Mouse (Mus musculus) neural tube, embryonic 12.5 days (tissue): Measurements from ENCODE around the gene Dyrk1a. TPM values are rescaled to one million over a fixed set of nuclear protein-coding genes. Genes with fewer than 3 reads are reported as not detected.
"Not testable (repeated sequence)": the region's sequence is repeated elsewhere in the genome, so short reads cannot be mapped to it uniquely, and the experiment has no call there.

ENCODE experiments used
- ATAC-seq: fragments of 200-750 bp; cut with Nextera tagmentation; 2 replicates; pipeline ENCODE4 v1.8.0; 2017; ENCODE audit warnings: low read depth, mild to moderate bottlenecking, moderate TSS enrichment, moderate library complexity; ENCODE audit not compliant: low FRiP score
- H3K27ac ChIP-seq: fragments of 300-500 bp; sonication (generic); 2 replicates; pipeline ENCODE4 v1.5.1; 2016
- H3K27me3 ChIP-seq: fragments of 300-500 bp; sonication (generic); replicated peaks from 2 replicates; pipeline ENCODE4 v1.6.1; 2016; ENCODE audit warnings: mild to moderate bottlenecking
- H3K36me3 ChIP-seq: fragments of 300-500 bp; sonication (generic); 2 replicates; pipeline ENCODE4 v1.6.1; 2016; ENCODE audit warnings: mild to moderate bottlenecking
- H3K4me1 ChIP-seq: fragments of 300-500 bp; sonication (generic); 2 replicates; pipeline ENCODE4 v1.6.1; 2016
- H3K4me2 ChIP-seq: fragments of 300-500 bp; sonication (generic); replicated peaks from 2 replicates; pipeline ENCODE4 v1.6.1; 2016; ENCODE audit warnings: mild to moderate bottlenecking
- H3K4me3 ChIP-seq: fragments of 300-500 bp; sonication (generic); 2 replicates; pipeline ENCODE4 v1.5.1; 2016
- H3K9ac ChIP-seq: fragments of 300-500 bp; sonication (generic); 2 replicates; pipeline ENCODE4 v1.6.1; 2016; ENCODE audit warnings: mild to moderate bottlenecking
- H3K9me3 ChIP-seq: fragments of 300-500 bp; sonication (generic); 2 replicates; pipeline ENCODE4 v1.6.1; 2016; ENCODE audit warnings: mild to moderate bottlenecking
- WGBS: fragments of 180-500 bp; shearing (Covaris S2); methylation state at CpG from one replicate; pipeline ENCODE4 v1.1.7; 2016; 5-methylcytosine and 5-hydroxymethylcytosine counted together
- polyA plus RNA-seq: library from polyadenylated mRNA; unstranded; fragments of >200 nt; fragmentation: Nextera tagmentation; extraction: Ambion mirVana; gene quantifications from 2 replicates; pipeline ENCODE4 v1.2.1, GENCODE M21; 2016

Dyrk1a gene
- polyA plus RNA-seq, 1 experiment from 2014 or later, result 10.0 TPM

- Histone ChIP-seq H3K27ac (no peak overlapping the region), H3K4me3 (no peak overlapping the region), H3K27me3 (no peaks in the 10 kb centered on the region), H3K9me3 (no peaks in the 10 kb centered on the region), H3K36me3 (peaks cover 4% of the 10 kb centered on the region; the same call in 1 of the 2 replicates), H3K4me2 (no peak overlapping the region), H3K9ac (no peak overlapping the region), H3K4me1 (peaks cover 7% of the 10 kb centered on the region; the same call in 1 of the 2 replicates)
- ATAC-seq, result no peak
- WGBS, result 90% methylated on average over 7 of the region's 7 CpGs
These were observed 89.6 kb downstream of the Dyrk1a start for GRCm38 (mm10) chr16:94659394-94659793.

GRCm38 (mm10) chr16:94660221-94660620 lies 90.4 kb downstream of the Dyrk1a start:
- Histone ChIP-seq H3K4me3 (no peak overlapping the region), H3K27me3 (no peaks in the 10 kb centered on the region), H3K9me3 (no peaks in the 10 kb centered on the region), H3K36me3 (peaks cover 8% of the 10 kb centered on the region; the same call in 1 of the 2 replicates), H3K4me2 (no peak overlapping the region), H3K4me1 (peaks cover 7% of the 10 kb centered on the region; the same call in 1 of the 2 replicates), H3K27ac (no peak overlapping the region), H3K9ac (no peak overlapping the region)
- no peak for ATAC-seq
- 93% methylated on average over 8 of the region's 8 CpGs for WGBS

- Histone ChIP-seq H3K9ac (no peak overlapping the region), H3K4me1 (no peaks in the 10 kb centered on the region), H3K27me3 (no peaks in the 10 kb centered on the region), H3K36me3 (peaks cover 50% of the 10 kb centered on the region), H3K9me3 (no peaks in the 10 kb centered on the region), H3K4me3 (no peak overlapping the region), H3K27ac (no peak overlapping the region), H3K4me2 (no peak overlapping the region)
- 97% methylated on average over 4 of the region's 4 CpGs for WGBS
- no peak for ATAC-seq
These were observed 97.7 kb downstream of the Dyrk1a start for GRCm38 (mm10) chr16:94667557-94667956.

GRCm38 (mm10) chr16:94671313-94671712 lies 101.5 kb downstream of the Dyrk1a start:
- no peak overlapping the region for H3K4me2 ChIP-seq
- peaks cover 58% of the 10 kb centered on the region for H3K36me3 ChIP-seq
- no peak for ATAC-seq
- no peak overlapping the region for H3K27ac ChIP-seq
- H3K9me3 ChIP-seq, result no peaks in the 10 kb centered on the region
- no peaks in the 10 kb centered on the region for H3K4me1 ChIP-seq
- no peak overlapping the region for H3K4me3 ChIP-seq
- H3K9ac ChIP-seq, result no peak overlapping the region
- 92% methylated on average over 9 of the region's 9 CpGs for WGBS
- H3K27me3 ChIP-seq, result no peaks in the 10 kb centered on the region

- Histone ChIP-seq H3K4me1 (no peaks in the 10 kb centered on the region), H3K4me3 (no peak overlapping the region), H3K27ac (no peak overlapping the region), H3K27me3 (no peaks in the 10 kb centered on the region), H3K4me2 (no peak overlapping the region), H3K9me3 (no peaks in the 10 kb centered on the region), H3K36me3 (peaks cover 15% of the 10 kb centered on the region), H3K9ac (no peak overlapping the region)
- WGBS, result 71% methylated on average over 4 of the region's 4 CpGs
- ATAC-seq, result no peak
These were observed 111.1 kb downstream of the Dyrk1a start for GRCm38 (mm10) chr16:94680924-94681323.

GRCm38 (mm10) chr16:94681760-94682159 lies 112.0 kb downstream of the Dyrk1a start:
- Histone ChIP-seq H3K4me3 (no peak overlapping the region), H3K27ac (no peak overlapping the region), H3K9me3 (no peaks in the 10 kb centered on the region), H3K36me3 (peaks cover 23% of the 10 kb centered on the region), H3K4me1 (no peaks in the 10 kb centered on the region), H3K27me3 (no peaks in the 10 kb centered on the region), H3K4me2 (no peak overlapping the region), H3K9ac (no peak overlapping the region)
- WGBS, result 94% methylated on average over 4 of the region's 4 CpGs
- no peak for ATAC-seq

GRCm38 (mm10) chr16:94683960-94684359 lies 114.2 kb downstream of the Dyrk1a start:
- WGBS, result 82% methylated on average over 4 of the region's 4 CpGs
- Histone ChIP-seq H3K36me3 (peaks cover 38% of the 10 kb centered on the region), H3K4me1 (no peaks in the 10 kb centered on the region), H3K9me3 (no peaks in the 10 kb centered on the region), H3K9ac (no peak overlapping the region), H3K27me3 (no peaks in the 10 kb centered on the region), H3K27ac (no peak overlapping the region), H3K4me2 (no peak overlapping the region), H3K4me3 (no peak overlapping the region)
- ATAC-seq, result no peak

- 70% methylated on average over 4 of the region's 4 CpGs for WGBS
- ATAC-seq, result no peak
- H3K4me3 ChIP-seq, result no peak overlapping the region
These were observed 124.0 kb downstream of the Dyrk1a start for GRCm38 (mm10) chr16:94693687-94694305.

GRCm38 (mm10) chr16:94697553-94697952 lies 127.7 kb downstream of the Dyrk1a start:
- no peak for ATAC-seq
- 83% methylated on average over 5 of the region's 5 CpGs for WGBS
- H3K4me1 ChIP-seq, result no peaks in the 10 kb centered on the region
- H3K4me2 ChIP-seq, result no peak overlapping the region
- H3K4me3 ChIP-seq, result no peak overlapping the region
- H3K27ac ChIP-seq, result no peak overlapping the region
- H3K36me3 ChIP-seq, result peaks cover 21% of the 10 kb centered on the region
- H3K9me3 ChIP-seq, result no peaks in the 10 kb centered on the region
- H3K9ac ChIP-seq, result no peak overlapping the region
- H3K27me3 ChIP-seq, result no peaks in the 10 kb centered on the region

More at GRCm38 (mm10) chr16:94693687-94694305, 124.0 kb downstream of the Dyrk1a start:
- Histone ChIP-seq H3K27ac (no peak overlapping the region), H3K9me3 (no peaks in the 10 kb centered on the region), H3K4me2 (no peak overlapping the region), H3K27me3 (no peaks in the 10 kb centered on the region), H3K36me3 (peaks cover 51% of the 10 kb centered on the region), H3K9ac (no peak overlapping the region), H3K4me1 (no peaks in the 10 kb centered on the region)

GRCm38 (mm10) chr16:94698234-94698633 lies 128.4 kb downstream of the Dyrk1a start:
- H3K4me3 ChIP-seq, H3K27ac ChIP-seq, ATAC-seq, H3K4me1 ChIP-seq, H3K9ac ChIP-seq, H3K9me3 ChIP-seq, H3K4me2 ChIP-seq, H3K27me3 ChIP-seq: not testable (repeated sequence)
- peaks cover 14% of the 10 kb centered on the region for H3K36me3 ChIP-seq
- 88% methylated on average over 1 of the region's 1 CpGs for WGBS

- WGBS, result 84% methylated on average over 4 of the region's 4 CpGs
- no peak overlapping the region for H3K9ac ChIP-seq
- no peak overlapping the region for H3K4me3 ChIP-seq
- no peaks in the 10 kb centered on the region for H3K9me3 ChIP-seq
- no peak overlapping the region for H3K4me2 ChIP-seq
- H3K27me3 ChIP-seq, result no peaks in the 10 kb centered on the region
- no peak for ATAC-seq
- H3K27ac ChIP-seq, result no peak overlapping the region
- no peaks in the 10 kb centered on the region; the same call in 1 of the 2 replicates for H3K36me3 ChIP-seq
- H3K4me1 ChIP-seq, result no peaks in the 10 kb centered on the region
These were observed 131.3 kb downstream of the Dyrk1a start for GRCm38 (mm10) chr16:94701141-94701540.

GRCm38 (mm10) chr16:94701971-94702370 lies 132.2 kb downstream of the Dyrk1a start:
- H3K4me3 ChIP-seq, result no peak overlapping the region
- WGBS, result 93% methylated on average over 4 of the region's 4 CpGs
- H3K4me1 ChIP-seq, result no peaks in the 10 kb centered on the region
- H3K27ac ChIP-seq, result no peak overlapping the region
- H3K4me2 ChIP-seq, result no peak overlapping the region
- H3K36me3 ChIP-seq, result no peaks in the 10 kb centered on the region
- H3K27me3 ChIP-seq, result no peaks in the 10 kb centered on the region
- no peak for ATAC-seq
- H3K9ac ChIP-seq, result no peak overlapping the region
- no peaks in the 10 kb centered on the region for H3K9me3 ChIP-seq
